In the genomic region with DNA sequence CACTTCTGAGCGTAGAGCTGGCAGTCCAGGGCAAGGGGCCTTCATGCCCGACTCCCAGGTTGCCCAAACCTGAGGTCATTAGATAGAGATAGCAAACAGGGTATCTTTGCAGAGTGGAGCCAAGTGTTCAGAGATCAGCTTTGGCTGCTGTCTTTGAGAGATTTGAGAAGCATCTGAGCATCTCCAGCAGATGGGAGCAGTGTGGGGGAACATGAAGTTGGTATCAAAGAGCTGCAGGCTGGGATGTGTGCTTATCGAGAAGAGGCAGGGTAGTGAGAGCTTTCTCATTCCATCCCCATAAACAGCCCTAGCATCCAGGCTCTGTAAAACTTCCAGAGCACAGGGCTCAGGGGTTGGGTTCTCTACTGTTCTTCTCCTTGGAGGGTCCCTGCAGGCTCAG, we compare ENCODE assay signal across 17 mouse cellular contexts. TPM values are rescaled to one million over a fixed set of nuclear protein-coding genes. Genes with fewer than 3 reads are reported as not detected.
DNase-seq lines count a peak whose midpoint lies in the region; ATAC-seq and TF ChIP-seq lines count a peak whose summit lies in the region.
"Had no signal": no experiment of that assay in that cellular context is flagged by ENCODE, and none has a peak within 500 bp of the region (broad histone marks: within the 10 kb centered on the region; RNA-seq: fewer than 3 reads in every experiment).

No protein-coding gene starts in this region.

- H3K27ac ChIP-seq in hindbrain, postnatal 0 days: peak overlapping the region; percentile 36; the same call in 1 of the 2 replicates
- no peak overlapping the region for H3K27ac ChIP-seq in hindbrain, embryonic 16.5 days (ENCODE audit: low read depth, low read length)
- no peak overlapping the region; the same call in 1 of the 2 replicates for H3K27ac ChIP-seq in liver, embryonic 13.5 days
- H3K27ac ChIP-seq in liver, embryonic 14.5 days: no peak overlapping the region
- H3K27ac ChIP-seq: embryonic facial prominence, embryonic 15.5 days; forebrain, embryonic 13.5 days; hindbrain, embryonic 15.5 days; kidney, postnatal 0 days; limb, embryonic 12.5 days; midbrain, embryonic 15.5 days had no signal

- no peaks in the 10 kb centered on the region for H3K27me3 ChIP-seq in hindbrain, postnatal 0 days (ENCODE audit: insufficient read depth, low read length)
- H3K27me3 ChIP-seq in hindbrain, embryonic 16.5 days (replicated peaks; ENCODE audit: control insufficient read depth, insufficient read depth, low read length): no peaks in the 10 kb centered on the region
- 0 out of 2 replicates have a peak, but pooled peaks cover 4% of the 10 kb centered on the region for H3K27me3 ChIP-seq in liver, embryonic 13.5 days
- no peaks in the 10 kb centered on the region for H3K27me3 ChIP-seq in liver, embryonic 14.5 days (ENCODE audit: control insufficient read depth, insufficient read depth, low read length)
- H3K27me3 ChIP-seq: embryonic facial prominence, embryonic 15.5 days; forebrain, embryonic 13.5 days; heart, embryonic 12.5 days; hindbrain, embryonic 15.5 days; limb, embryonic 12.5 days; midbrain, embryonic 15.5 days had no signal

- WGBS in hindbrain, postnatal 0 days: 91% methylated on average over 3 of the region's 3 CpGs
- WGBS in hindbrain, embryonic 16.5 days: 98% methylated on average over 3 of the region's 3 CpGs
- WGBS in liver, embryonic 13.5 days (ENCODE audit: insufficient replicate concordance): 62% methylated on average over 3 of the region's 3 CpGs
- WGBS in liver, embryonic 14.5 days (ENCODE audit: insufficient replicate concordance): 47% methylated on average over 3 of the region's 3 CpGs

- no peak overlapping the region for H3K4me3 ChIP-seq in hindbrain, postnatal 0 days (ENCODE audit: low read length)
- H3K4me3 ChIP-seq in hindbrain, embryonic 16.5 days (ENCODE audit: low read length): no peak overlapping the region
- H3K4me3 ChIP-seq in liver, embryonic 13.5 days (replicated peaks): no peak overlapping the region
- H3K4me3 ChIP-seq in liver, embryonic 14.5 days (ENCODE audit: insufficient read depth in 1 of 2, low read depth in 2 of 2, low read length in 2 of 2): no peak overlapping the region
- H3K4me3 ChIP-seq: embryonic facial prominence, embryonic 15.5 days; forebrain, embryonic 13.5 days; heart, embryonic 12.5 days; hindbrain, embryonic 15.5 days; limb, embryonic 12.5 days; midbrain, embryonic 15.5 days had no signal

- H3K36me3 ChIP-seq in hindbrain, postnatal 0 days (ENCODE audit: insufficient read depth, low read length): no peaks in the 10 kb centered on the region
- no peaks in the 10 kb centered on the region for H3K36me3 ChIP-seq in hindbrain, embryonic 16.5 days (ENCODE audit: control insufficient read depth, insufficient read depth, low read length)
- H3K36me3 ChIP-seq in liver, embryonic 13.5 days: no peaks in the 10 kb centered on the region
- no peaks in the 10 kb centered on the region for H3K36me3 ChIP-seq in liver, embryonic 14.5 days (replicated peaks; ENCODE audit: control insufficient read depth, insufficient read depth, low read depth)
- H3K36me3 ChIP-seq: embryonic facial prominence, embryonic 15.5 days; heart, embryonic 12.5 days; hindbrain, embryonic 15.5 days; limb, embryonic 12.5 days; midbrain, embryonic 15.5 days had no signal

- H3K9me3 ChIP-seq in hindbrain, postnatal 0 days (ENCODE audit: low read length): peaks cover 8% of the 10 kb centered on the region; the same call in 1 of the 2 replicates
- no peaks in the 10 kb centered on the region for H3K9me3 ChIP-seq in hindbrain, embryonic 16.5 days (ENCODE audit: control insufficient read depth, low read length)
- no peaks in the 10 kb centered on the region for H3K9me3 ChIP-seq in liver, embryonic 13.5 days (replicated peaks)
- H3K9me3 ChIP-seq in liver, embryonic 14.5 days (ENCODE audit: control insufficient read depth, low read length): no peaks in the 10 kb centered on the region
- H3K9me3 ChIP-seq: hindbrain, embryonic 15.5 days; limb, embryonic 12.5 days; midbrain, embryonic 15.5 days had no signal

- no peak overlapping the region for H3K9ac ChIP-seq in hindbrain, postnatal 0 days (replicated peaks; ENCODE audit: low read length)
- no peak overlapping the region for H3K9ac ChIP-seq in hindbrain, embryonic 16.5 days (ENCODE audit: low read depth, low read length)
- H3K9ac ChIP-seq in liver, embryonic 13.5 days: no peak overlapping the region
- no peak overlapping the region for H3K9ac ChIP-seq in liver, embryonic 14.5 days (replicated peaks)
- H3K9ac ChIP-seq: embryonic facial prominence, embryonic 15.5 days; forebrain, embryonic 13.5 days; heart, embryonic 12.5 days; hindbrain, embryonic 15.5 days; limb, embryonic 12.5 days; midbrain, embryonic 15.5 days had no signal

- TF ChIP-seq EP300 in liver, embryonic 14.5 days (IDR thresholded peaks at IDR 0.05; ENCODE audit: low read depth): peak; percentile 58

- no peak; the same call in 1 of the 2 replicates for ATAC-seq in hindbrain, postnatal 0 days
- ATAC-seq in hindbrain, embryonic 16.5 days: no peak
- peak; percentile 79 for ATAC-seq in liver, embryonic 13.5 days (ENCODE audit: low read depth)
- ATAC-seq in liver, embryonic 14.5 days (ENCODE audit: insufficient read depth): peak; percentile 82
- ATAC-seq: forebrain, embryonic 13.5 days; midbrain, embryonic 15.5 days had no signal

- DNase-seq in hindbrain, postnatal 0 days (ENCODE audit: low spot score): no peak
- DNase-seq in liver, embryonic 13.5 days: no peak
- DNase-seq in liver: no peak
- DNase-seq in liver, embryonic 14.5 days (ENCODE audit: low read depth in 3 of 3, low spot score in 3 of 3): no peak
- no peak for DNase-seq in adrenal gland, adult (ENCODE audit: inconsistent age in 2 of 2, low spot score in 1 of 2)
- DNase-seq in urinary bladder, postnatal 10 days (ENCODE audit: low spot score): no peak
- DNase-seq: cerebellum, adult 9-11 months; embryo, embryonic 11 days; kidney, adult 11 months had no signal

- H3K4me2 ChIP-seq in hindbrain, postnatal 0 days (ENCODE audit: low read depth, low read length): no peak overlapping the region
- no peak overlapping the region for H3K4me2 ChIP-seq in hindbrain, embryonic 16.5 days (ENCODE audit: low read length)
- no peak overlapping the region for H3K4me2 ChIP-seq in liver, embryonic 13.5 days
- H3K4me2 ChIP-seq in liver, embryonic 14.5 days (ENCODE audit: low read depth): no peak overlapping the region
- H3K4me2 ChIP-seq: embryonic facial prominence, embryonic 15.5 days; forebrain, embryonic 13.5 days; heart, embryonic 12.5 days; hindbrain, embryonic 15.5 days; limb, embryonic 12.5 days; midbrain, embryonic 15.5 days had no signal

- TF ChIP-seq CTCF in hindbrain, postnatal 0 days (IDR thresholded peaks at IDR 0.05; ENCODE audit: low read depth): no peak
- no peak for TF ChIP-seq CTCF in liver, embryonic 14.5 days (IDR thresholded peaks at IDR 0.05; ENCODE audit: low read depth)

- H3K4me1 ChIP-seq in hindbrain, postnatal 0 days (ENCODE audit: insufficient read depth, low read length): no peaks in the 10 kb centered on the region; the same call in 1 of the 2 replicates
- H3K4me1 ChIP-seq in hindbrain, embryonic 16.5 days (ENCODE audit: control insufficient read depth, insufficient read depth, low read depth, low read length): no peaks in the 10 kb centered on the region
- H3K4me1 ChIP-seq in liver, embryonic 13.5 days (replicated peaks): no peaks in the 10 kb centered on the region
- H3K4me1 ChIP-seq in liver, embryonic 14.5 days (replicated peaks; ENCODE audit: control insufficient read depth in 2 of 2, insufficient read depth in 2 of 2, low read length in 1 of 2): no peaks in the 10 kb centered on the region
- H3K4me1 ChIP-seq: embryonic facial prominence, embryonic 15.5 days; forebrain, embryonic 13.5 days; hindbrain, embryonic 15.5 days; limb, embryonic 12.5 days; midbrain, embryonic 15.5 days had no signal

RNA-seq across cellular contexts. Expression of gene Ampd3, which starts 52.9 kb away (rescaled TPM):
- 15.1 and 24.8 TPM in 2 replicates for total RNA-seq in hindbrain, postnatal 0 days (2014; rRNA removed)
- polyA plus RNA-seq in hindbrain, postnatal 0 days (2015; fragmentation: Nextera tagmentation; extraction: Ambion mirVana): 12.4 and 14.3 TPM in 2 replicates
- 14.3 and 14.9 TPM in 2 replicates for polyA plus RNA-seq in hindbrain, embryonic 16.5 days (2015; fragmentation: Nextera tagmentation; extraction: Ambion mirVana)
- polyA plus RNA-seq in liver, embryonic 13.5 days (2015; fragmentation: Nextera tagmentation; extraction: Ambion mirVana): 26.2 and 34.2 TPM in 2 replicates
- 19.4 and 21.9 TPM in 2 replicates for polyA plus RNA-seq in liver, embryonic 14.5 days (2012; rRNA removed)
- 28.6 and 32.9 TPM in 2 replicates for polyA plus RNA-seq in liver, embryonic 14.5 days (2014; fragmentation: Nextera tagmentation; extraction: Ambion mirVana)

Comparison
In these comparisons a context has a peak if more than half of its experiments do, and no peak if none do; other contexts are left out.
1. ATAC-seq: peak in liver, embryonic 13.5 days (single experiment) and liver, embryonic 14.5 days (single experiment); none in hindbrain, postnatal 0 days (single experiment) and hindbrain, embryonic 16.5 days (single experiment).